Mouse (Mus musculus): ENCODE results near the gene Nlrp6. TPM values are rescaled to one million over a fixed set of nuclear protein-coding genes. Genes with fewer than 3 reads are reported as not detected.

Gene Nlrp6
- total RNA-seq, 2 experiments from 2014 or later: not detected

GRCm38 (mm10) chr7:140946980-140947379, 26.3 kb downstream of the Nlrp6 start:
- intact Hi-C loops (cut with DNase I): no loop called here
- DNase-seq (ENCODE audit: low spot score): no peak

GRCm38 (mm10) chr7:140948161-140948560, 27.5 kb downstream of the Nlrp6 start:
- no peak for DNase-seq (ENCODE audit: low spot score)
- intact Hi-C loops (cut with DNase I): no loop called here

GRCm38 (mm10) chr7:140949255-140949654, 28.6 kb downstream of the Nlrp6 start:
- DNase-seq (ENCODE audit: low spot score): no peak
- intact Hi-C loops (cut with DNase I): no loop called here

GRCm38 (mm10) chr7:140949824-140950530, 29.3 kb downstream of the Nlrp6 start, which contains the start of gene Ifitm5:
TSS of gene Ifitm5 (minus strand) at chr7:140950291.
- no peak for DNase-seq (ENCODE audit: low spot score)
- intact Hi-C loops (cut with DNase I): no loop called here

- DNase-seq (ENCODE audit: low spot score): no peak
- intact Hi-C loops (cut with DNase I): no loop called here
Observed at GRCm38 (mm10) chr7:140951051-140951450, 30.3 kb downstream of the Nlrp6 start.

GRCm38 (mm10) chr7:140951765-140952164, 31.1 kb downstream of the Nlrp6 start:
- intact Hi-C loops (cut with DNase I): no loop called here
- DNase-seq (ENCODE audit: low spot score): no peak

GRCm38 (mm10) chr7:140952441-140952840, 31.7 kb downstream of the Nlrp6 start:
- intact Hi-C loops (cut with DNase I): no loop called here
- no peak for DNase-seq (ENCODE audit: low spot score)

- intact Hi-C loops (cut with DNase I): no loop called here
- DNase-seq (ENCODE audit: low spot score): no peak
Observed at GRCm38 (mm10) chr7:140953133-140953532, 32.4 kb downstream of the Nlrp6 start.

- intact Hi-C loops (cut with DNase I): no loop called here
- DNase-seq (ENCODE audit: low spot score): no peak
Observed at GRCm38 (mm10) chr7:140953800-140954732, 33.4 kb downstream of the Nlrp6 start.

- intact Hi-C loops (cut with DNase I): loop anchor here (5.0 kb wide), 1 partner anchor 218 kb away; the partner anchor contains the start of gene Rnh1
Observed at GRCm38 (mm10) chr7:140954733-140955071, 34.0 kb downstream of the Nlrp6 start.

GRCm38 (mm10) chr7:140955342-140955741, 34.6 kb downstream of the Nlrp6 start:
- intact Hi-C loops (cut with DNase I): loop anchor here (5.0 kb wide), 1 partner anchor 217 kb away; the partner anchor contains the start of gene Rnh1
- no peak for DNase-seq (ENCODE audit: low spot score)

More at GRCm38 (mm10) chr7:140954733-140955071, 34.0 kb downstream of the Nlrp6 start:
- DNase-seq (ENCODE audit: low spot score): no peak

GRCm38 (mm10) chr7:140955758-140956555, 35.3 kb downstream of the Nlrp6 start, which contains the start of the genes Gm45717 and Ifitm2:
TSS of gene Gm45717 (minus strand) at chr7:140955937.
TSS of gene Ifitm2 (minus strand) at chr7:140955987.
- intact Hi-C loops (cut with DNase I): loop anchor here (5.0 kb wide), 1 partner anchor 216 kb away; the partner anchor contains the start of gene Rnh1
- peak; percentile 84 for DNase-seq (ENCODE audit: low spot score)

GRCm38 (mm10) chr7:140956556-140956869, 35.8 kb downstream of the Nlrp6 start:
- no peak for DNase-seq (ENCODE audit: low spot score)

GRCm38 (mm10) chr7:140959181-140959901, 38.6 kb downstream of the Nlrp6 start:
- intact Hi-C loops (cut with DNase I): loop anchor here (1.0 to 5.0 kb wide), 3 partner anchors 49 to 213 kb away; partner anchors contain the start of gene Rnh1
- DNase-seq (ENCODE audit: low spot score): no peak

More at GRCm38 (mm10) chr7:140956556-140956869, 35.8 kb downstream of the Nlrp6 start:
- intact Hi-C loops (cut with DNase I): loop anchor here (5.0 kb wide), 1 partner anchor 216 kb away; the partner anchor contains the start of gene Rnh1

- DNase-seq (ENCODE audit: low spot score): no peak
- intact Hi-C loops (cut with DNase I): no loop called here
Observed at GRCm38 (mm10) chr7:140960026-140960425, 39.3 kb downstream of the Nlrp6 start.

GRCm38 (mm10) chr7:140961416-140961815, 40.7 kb downstream of the Nlrp6 start:
- no peak for DNase-seq (ENCODE audit: low spot score)
- intact Hi-C loops (cut with DNase I): no loop called here

- intact Hi-C loops (cut with DNase I): no loop called here
Observed at GRCm38 (mm10) chr7:140962733-140963132, 42.0 kb downstream of the Nlrp6 start.

GRCm38 (mm10) chr7:140966921-140967320, 46.2 kb downstream of the Nlrp6 start, which contains the start of gene Ifitm1:
TSS of gene Ifitm1 (plus strand) at chr7:140967221.
- intact Hi-C loops (cut with DNase I): loop anchor here (2.0 kb wide), 1 partner anchor 42 kb away; no protein-coding TSS in a partner anchor
- DNase-seq (ENCODE audit: low spot score): no peak

More at GRCm38 (mm10) chr7:140962733-140963132, 42.0 kb downstream of the Nlrp6 start:
- no peak for DNase-seq (ENCODE audit: low spot score)

Data from heart, postnatal 25 days (tissue).